In genomic region chr19:58023216-58023825, GRCm38 (mm10) we compare ENCODE assay signal across 14 mouse cellular contexts.
"Had no signal": no experiment of that assay in that cellular context is flagged by ENCODE, and none has a peak within 500 bp of the region (broad histone marks: within the 10 kb centered on the region; RNA-seq: fewer than 3 reads in every experiment).

No protein-coding gene starts in this region.

- H3K27ac ChIP-seq: limb, embryonic 13.5 days; liver, embryonic 15.5 days; lung, embryonic 15.5 days; macrophage; midbrain, embryonic 15.5 days; neural tube, embryonic 12.5 days; stomach, embryonic 15.5 days had no signal

- DNase-seq: kidney, postnatal 14 days; left cerebral cortex, postnatal 4 days; lung, postnatal 14 days; thymus, postnatal 4 days had no signal

- H3K9ac ChIP-seq: limb, embryonic 13.5 days; liver, embryonic 15.5 days; lung, embryonic 15.5 days; midbrain, embryonic 15.5 days; neural tube, embryonic 12.5 days; stomach, embryonic 15.5 days had no signal

- H3K4me2 ChIP-seq: limb, embryonic 13.5 days; liver, embryonic 15.5 days; lung, embryonic 15.5 days; midbrain, embryonic 11.5 days; midbrain, embryonic 15.5 days; neural tube, embryonic 12.5 days; stomach, embryonic 15.5 days had no signal

- H3K36me3 ChIP-seq: liver, embryonic 15.5 days; lung, embryonic 15.5 days; midbrain, embryonic 15.5 days; neural tube, embryonic 12.5 days; stomach, embryonic 15.5 days had no signal

- H3K9me3 ChIP-seq: liver, embryonic 15.5 days; lung, embryonic 15.5 days; megakaryocyte, embryonic 14.5 days; midbrain, embryonic 15.5 days; neural tube, embryonic 12.5 days; stomach, embryonic 15.5 days had no signal

- H3K4me3 ChIP-seq: limb, embryonic 13.5 days; liver, embryonic 15.5 days; lung, embryonic 15.5 days; megakaryocyte, embryonic 14.5 days; midbrain, embryonic 15.5 days; neural tube, embryonic 12.5 days; stomach, embryonic 15.5 days had no signal

- H3K4me1 ChIP-seq: liver, embryonic 15.5 days; lung, embryonic 15.5 days; midbrain, embryonic 15.5 days; neural tube, embryonic 12.5 days; stomach, embryonic 15.5 days had no signal

- ATAC-seq: intestine, postnatal 0 days; midbrain, embryonic 15.5 days had no signal

- H3K27me3 ChIP-seq: limb, embryonic 13.5 days; liver, embryonic 15.5 days; lung, embryonic 15.5 days; megakaryocyte, embryonic 14.5 days; midbrain, embryonic 15.5 days; neural tube, embryonic 12.5 days; stomach, embryonic 15.5 days had no signal
